Comparison of ENCODE assay signal across 7 mouse cellular contexts in the genomic region with DNA sequence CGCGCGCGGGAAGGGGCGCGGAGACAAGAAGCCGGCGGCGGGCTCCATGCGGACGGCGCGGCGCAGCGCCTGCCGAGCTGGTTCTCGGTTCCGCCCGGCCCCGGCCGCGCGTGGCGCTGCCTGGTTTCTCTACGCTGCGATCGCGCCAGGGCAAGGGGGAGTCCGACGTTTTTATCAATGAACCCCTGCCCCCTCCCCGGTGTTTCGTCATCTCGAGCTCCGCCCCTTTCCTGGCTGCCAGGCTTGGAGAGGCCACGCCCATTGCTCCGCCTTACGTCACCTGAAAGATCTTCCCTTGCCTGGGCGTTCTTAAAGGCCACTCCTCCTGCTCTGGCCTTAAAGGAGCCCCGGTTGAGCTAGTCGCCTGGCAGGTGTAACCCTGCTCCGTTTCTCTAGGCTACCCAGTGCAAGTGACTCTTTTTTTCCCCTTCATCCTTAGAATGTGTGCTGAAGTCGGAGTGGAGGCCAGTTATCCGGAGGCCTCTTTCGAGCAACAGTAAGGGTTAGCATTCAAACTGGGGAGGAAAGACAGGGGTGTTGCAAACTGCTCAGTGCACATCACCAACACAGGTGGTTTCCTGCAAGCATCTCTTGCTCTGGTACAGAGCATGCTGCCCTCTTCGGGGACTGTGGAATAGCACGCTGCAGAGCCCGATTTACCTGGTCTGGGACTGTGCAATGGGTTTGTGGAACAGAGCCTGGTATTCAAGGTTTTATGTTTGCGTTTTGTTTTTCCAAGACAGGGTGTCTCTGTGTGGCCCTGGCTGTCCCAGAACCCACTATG. TPM values are rescaled to one million over a fixed set of nuclear protein-coding genes. Genes with fewer than 3 reads are reported as not detected.
DNase-seq lines count a peak whose midpoint lies in the region; ATAC-seq lines count a peak whose summit lies in the region.

A gene (minus strand): TSS at position 147 of the 784 bp plus-strand sequence.

- 1% methylated on average over 46 of the region's 48 CpGs for WGBS in intestine, embryonic 16.5 days
- 2% methylated on average over 39 of the region's 48 CpGs for WGBS in midbrain, embryonic 11.5 days

- H3K9me3 ChIP-seq in intestine, embryonic 16.5 days (ENCODE audit: control insufficient read depth, low read length) = no peaks in the 10 kb centered on the region
- H3K9me3 ChIP-seq in midbrain, embryonic 11.5 days (ENCODE audit: control insufficient read depth, low read length) = no peaks in the 10 kb centered on the region

- peaks cover 3% of the 10 kb centered on the region; the same call in 1 of the 2 replicates for H3K27me3 ChIP-seq in intestine, embryonic 16.5 days (replicated peaks; ENCODE audit: control insufficient read depth, insufficient read depth, low read length)
- H3K27me3 ChIP-seq in midbrain, embryonic 11.5 days (ENCODE audit: control insufficient read depth, insufficient read depth, low read length) = peaks cover 3% of the 10 kb centered on the region; the same call in 1 of the 2 replicates

- H3K27ac ChIP-seq in intestine, embryonic 16.5 days (ENCODE audit: low read length) = peak within 1 kb of the TSS; percentile 72
- peak within 1 kb of the TSS; percentile 57 for H3K27ac ChIP-seq in midbrain, embryonic 11.5 days (ENCODE audit: low read depth, low read length)

- peaks cover 20% of the 10 kb centered on the region for H3K4me1 ChIP-seq in intestine, embryonic 16.5 days (ENCODE audit: control insufficient read depth, insufficient read depth, low read length)
- peaks cover 34% of the 10 kb centered on the region for H3K4me1 ChIP-seq in midbrain, embryonic 11.5 days (ENCODE audit: control insufficient read depth, insufficient read depth, low read length)

- DNase-seq in adrenal gland, adult 2 months = peak; percentile 98
- peak; percentile 95 for DNase-seq in embryo, embryonic 11.5 days (ENCODE audit: low read depth, low spot score)
- peak; percentile 88 to 93 for DNase-seq in gastrocnemius, postnatal 4 days (ENCODE audit: low spot score in 2 of 2)
- peak; percentile 96 for DNase-seq in left cerebral cortex, postnatal 36 days (ENCODE audit: low spot score in 2 of 2)
- DNase-seq in midbrain, embryonic 11.5 days (ENCODE audit: low spot score, missing footprints) = peak; percentile 99
- DNase-seq in skeletal muscle tissue, adult 2 months (ENCODE audit: low read depth, low spot score) = peak; percentile 94

- intact Hi-C loops in left cerebral cortex, postnatal 36 days (cut with DNase I) = no loop called here

- H3K4me2 ChIP-seq in intestine, embryonic 16.5 days (ENCODE audit: low read depth, low read length) = peak within 1 kb of the TSS; percentile 99
- H3K4me2 ChIP-seq in midbrain, embryonic 11.5 days = peak within 1 kb of the TSS; percentile 72

- H3K9ac ChIP-seq in intestine, embryonic 16.5 days (ENCODE audit: low read depth, low read length) = peak within 1 kb of the TSS; percentile 95
- peak within 1 kb of the TSS; percentile 80 for H3K9ac ChIP-seq in midbrain, embryonic 11.5 days (ENCODE audit: low read length)

- H3K36me3 ChIP-seq in intestine, embryonic 16.5 days (ENCODE audit: control insufficient read depth, insufficient read depth, low read length) = 0 out of 2 replicates have a peak, but pooled peaks cover 5% of the 10 kb centered on the region
- no peaks in the 10 kb centered on the region for H3K36me3 ChIP-seq in midbrain, embryonic 11.5 days (ENCODE audit: control insufficient read depth, insufficient read depth, low read length)

- peak within 1 kb of the TSS; percentile 91 for H3K4me3 ChIP-seq in intestine, embryonic 16.5 days (ENCODE audit: low read length)
- H3K4me3 ChIP-seq in midbrain, embryonic 11.5 days (ENCODE audit: low read depth, low read length) = peak within 1 kb of the TSS; percentile 90

- peak; percentile 85 for ATAC-seq in intestine, embryonic 16.5 days
- peak; percentile 80 for ATAC-seq in midbrain, embryonic 11.5 days (ENCODE audit: low FRiP score)

RNA-seq across cellular contexts. Expression of the gene that starts here (rescaled TPM):
- 10 to 100 TPM in 1 of 2 experiments, 1 to 10 TPM in 1; 8.4 to 23.6 TPM for total RNA-seq in adrenal gland, adult 2 months (2021)
- polyA plus RNA-seq in adrenal gland, adult 2 months (2012; rRNA removed) = 11.3 and 11.5 TPM in 2 replicates
- total RNA-seq in gastrocnemius, postnatal 4 days (2021) = 1 to 10 TPM; 2.3 to 3.6 TPM
- polyA plus RNA-seq in intestine, embryonic 16.5 days (2015; fragmentation: Nextera tagmentation; extraction: Ambion mirVana) = 2.5 and 4.1 TPM in 2 replicates
- total RNA-seq in left cerebral cortex, postnatal 36 days (2021) = 10 to 100 TPM; 12.0 to 13.9 TPM
- polyA plus RNA-seq in midbrain, embryonic 11.5 days (2014; fragmentation: Nextera tagmentation; extraction: Ambion mirVana) = 28.0 and 32.8 TPM in 2 replicates

Comparison
In these comparisons a context has a peak if more than half of its experiments do, and no peak if none do; other contexts are left out.
1. Peak in every context shown above with its lines: DNase-seq, ATAC-seq, H3K4me3 ChIP-seq and H3K27ac ChIP-seq.